Mouse (Mus musculus): Measurements from ENCODE around the gene Tbc1d13. TPM values are rescaled to one million over a fixed set of nuclear protein-coding genes. Genes with fewer than 3 reads are reported as not detected.
"Not testable (repeated sequence)": the region's sequence is repeated elsewhere in the genome, so short reads cannot be mapped to it uniquely, and the experiment has no call there.

The Tbc1d13 gene
- polyA plus RNA-seq, 1 experiment from 2014 or later: 13.2 TPM

- Histone ChIP-seq H3K27ac (no peak overlapping the region), H3K4me3 (replicated peaks) (no peak overlapping the region), H3K9me3 (peaks cover 7% of the 10 kb centered on the region), H3K27me3 (no peaks in the 10 kb centered on the region), H3K4me1 (replicated peaks) (peaks cover 6% of the 10 kb centered on the region; the same call in 1 of the 2 replicates), H3K9ac (replicated peaks) (no peak overlapping the region), H3K36me3 (no peaks in the 10 kb centered on the region), H3K4me2 (replicated peaks) (no peak overlapping the region)
- no peak for ATAC-seq
- 62% methylated on average over 4 of the region's 4 CpGs for WGBS
Measured at GRCm38 (mm10) chr2:30166677-30167076, 33.1 kb downstream of the Tbc1d13 start.

GRCm38 (mm10) chr2:30171371-30171996 is 37.9 kb downstream of the Tbc1d13 start, which contains the start of gene Endog:
Gene Endog (plus strand): TSS chr2:30171493.
- Histone ChIP-seq H3K36me3 (peaks cover 40% of the 10 kb centered on the region), H3K9me3 (peaks cover 6% of the 10 kb centered on the region), H3K27me3 (peaks cover 7% of the 10 kb centered on the region; the same call in 1 of the 2 replicates), H3K4me3 (replicated peaks) (peak within 1 kb of the TSS; percentile 63), H3K4me2 (replicated peaks) (peak within 1 kb of the TSS; percentile 95), H3K9ac (replicated peaks) (peak within 1 kb of the TSS; percentile 73), H3K4me1 (replicated peaks) (peaks cover 14% of the 10 kb centered on the region), H3K27ac (peak within 1 kb of the TSS; percentile 92)
- ATAC-seq: peak; percentile 97
- WGBS: under 1% methylated on average over 75 of the region's 75 CpGs

GRCm38 (mm10) chr2:30171997-30172382 is 38.4 kb downstream of the Tbc1d13 start:
- ATAC-seq: peak; percentile 38
- peaks cover 16% of the 10 kb centered on the region for H3K4me1 ChIP-seq (replicated peaks)
- peak overlapping the region; percentile 63 for H3K4me3 ChIP-seq (replicated peaks)
- under 1% methylated on average over 16 of the region's 19 CpGs for WGBS
- peak overlapping the region; percentile 92 for H3K27ac ChIP-seq
- peaks cover 7% of the 10 kb centered on the region; the same call in 1 of the 2 replicates for H3K27me3 ChIP-seq
- peaks cover 44% of the 10 kb centered on the region for H3K36me3 ChIP-seq
- H3K9ac ChIP-seq (replicated peaks): peak overlapping the region; percentile 73
- H3K4me2 ChIP-seq (replicated peaks): peak overlapping the region; percentile 95
- H3K9me3 ChIP-seq: peaks cover under 1% of the 10 kb centered on the region

- Histone ChIP-seq H3K36me3 (peaks cover 44% of the 10 kb centered on the region), H3K27ac (no peak overlapping the region), H3K9ac (replicated peaks) (no peak overlapping the region), H3K9me3 (no peaks in the 10 kb centered on the region), H3K4me3 (replicated peaks) (no peak overlapping the region), H3K4me1 (replicated peaks) (peaks cover 25% of the 10 kb centered on the region), H3K4me2 (replicated peaks) (no peak overlapping the region), H3K27me3 (peaks cover 7% of the 10 kb centered on the region; the same call in 1 of the 2 replicates)
- ATAC-seq: no peak
- WGBS: 95% methylated on average over 20 of the region's 20 CpGs
Measured at GRCm38 (mm10) chr2:30173541-30174240, 40.1 kb downstream of the Tbc1d13 start.

GRCm38 (mm10) chr2:30175897-30176296 is 42.4 kb downstream of the Tbc1d13 start:
- 90% methylated on average over 8 of the region's 8 CpGs for WGBS
- Histone ChIP-seq H3K4me1 (replicated peaks) (peaks cover 23% of the 10 kb centered on the region), H3K27ac (no peak overlapping the region)

GRCm38 (mm10) chr2:30176561-30176960 is 43.0 kb downstream of the Tbc1d13 start:
- Histone ChIP-seq H3K36me3 (peaks cover 44% of the 10 kb centered on the region), H3K27me3 (peaks cover 7% of the 10 kb centered on the region; the same call in 1 of the 2 replicates), H3K27ac (no peak overlapping the region), H3K9ac (replicated peaks) (no peak overlapping the region), H3K4me2 (replicated peaks) (no peak overlapping the region), H3K4me3 (replicated peaks) (no peak overlapping the region), H3K9me3 (no peaks in the 10 kb centered on the region), H3K4me1 (replicated peaks) (peaks cover 19% of the 10 kb centered on the region)
- ATAC-seq: no peak
- 100% methylated on average over 2 of the region's 2 CpGs for WGBS

More at GRCm38 (mm10) chr2:30175897-30176296, 42.4 kb downstream of the Tbc1d13 start:
- H3K9ac ChIP-seq (replicated peaks): no peak overlapping the region
- H3K9me3 ChIP-seq: no peaks in the 10 kb centered on the region
- H3K4me3 ChIP-seq (replicated peaks): no peak overlapping the region
- H3K4me2 ChIP-seq (replicated peaks): no peak overlapping the region
- H3K36me3 ChIP-seq: peaks cover 44% of the 10 kb centered on the region
- ATAC-seq: no peak
- peaks cover 7% of the 10 kb centered on the region; the same call in 1 of the 2 replicates for H3K27me3 ChIP-seq

- H3K27ac ChIP-seq: no peak within 1 kb of the TSS
- peaks cover 4% of the 10 kb centered on the region; the same call in 1 of the 2 replicates for H3K27me3 ChIP-seq
- H3K4me2 ChIP-seq (replicated peaks): peak within 1 kb of the TSS; percentile 79
- H3K4me1 ChIP-seq (replicated peaks): peaks cover 11% of the 10 kb centered on the region
- 2% methylated on average over 53 of the region's 54 CpGs for WGBS
- peak within 1 kb of the TSS; percentile 74 for H3K9ac ChIP-seq (replicated peaks)
- H3K9me3 ChIP-seq: no peaks in the 10 kb centered on the region
- ATAC-seq: peak; percentile 99
- peaks cover 39% of the 10 kb centered on the region for H3K36me3 ChIP-seq
- H3K4me3 ChIP-seq (replicated peaks): peak within 1 kb of the TSS; percentile 67
Measured at GRCm38 (mm10) chr2:30177700-30178675, 44.4 kb downstream of the Tbc1d13 start, which contains the start of gene Spout1. Gene Spout1 (minus strand): TSS chr2:30178459.

- peak overlapping the region; percentile 67 for H3K4me3 ChIP-seq (replicated peaks)
- not testable (repeated sequence) for H3K27ac ChIP-seq; H3K9me3 ChIP-seq; H3K27me3 ChIP-seq; H3K9ac ChIP-seq (replicated peaks)
- 38% methylated on average over 7 of the region's 7 CpGs for WGBS
- ATAC-seq: peak; percentile 34; the same call in 1 of the 2 replicates
- peak overlapping the region; percentile 79 for H3K4me2 ChIP-seq (replicated peaks)
- peaks cover 11% of the 10 kb centered on the region for H3K4me1 ChIP-seq (replicated peaks)
- H3K36me3 ChIP-seq: peaks cover 32% of the 10 kb centered on the region
Measured at GRCm38 (mm10) chr2:30178711-30179110, 45.2 kb downstream of the Tbc1d13 start.

- no peak overlapping the region for H3K27ac ChIP-seq
- H3K9me3 ChIP-seq: no peaks in the 10 kb centered on the region
- H3K4me2 ChIP-seq (replicated peaks): no peak overlapping the region
- peaks cover 5% of the 10 kb centered on the region; the same call in 1 of the 2 replicates for H3K36me3 ChIP-seq
- WGBS: 93% methylated on average over 2 of the region's 2 CpGs
- no peaks in the 10 kb centered on the region for H3K27me3 ChIP-seq
- no peak overlapping the region for H3K9ac ChIP-seq (replicated peaks)
- H3K4me1 ChIP-seq (replicated peaks): peaks cover 5% of the 10 kb centered on the region
- no peak for ATAC-seq
- H3K4me3 ChIP-seq (replicated peaks): no peak overlapping the region
Measured at GRCm38 (mm10) chr2:30182424-30182823, 48.9 kb downstream of the Tbc1d13 start.

- Histone ChIP-seq H3K4me2 (replicated peaks) (no peak overlapping the region), H3K4me3 (replicated peaks) (no peak overlapping the region), H3K27ac (no peak overlapping the region), H3K36me3 (peaks cover 5% of the 10 kb centered on the region; the same call in 1 of the 2 replicates), H3K4me1 (replicated peaks) (no peaks in the 10 kb centered on the region), H3K9ac (replicated peaks) (no peak overlapping the region), H3K9me3 (no peaks in the 10 kb centered on the region), H3K27me3 (no peaks in the 10 kb centered on the region)
- ATAC-seq: no peak
- 71% methylated on average over 3 of the region's 3 CpGs for WGBS
Measured at GRCm38 (mm10) chr2:30183721-30184120, 50.2 kb downstream of the Tbc1d13 start.

- H3K4me1 ChIP-seq (replicated peaks): no peaks in the 10 kb centered on the region
- H3K4me3 ChIP-seq (replicated peaks): no peak overlapping the region
- no peaks in the 10 kb centered on the region for H3K27me3 ChIP-seq
- H3K27ac ChIP-seq: no peak overlapping the region
- H3K4me2 ChIP-seq (replicated peaks): no peak overlapping the region
- H3K9ac ChIP-seq (replicated peaks): no peak overlapping the region
- no peaks in the 10 kb centered on the region for H3K9me3 ChIP-seq
- peaks cover 5% of the 10 kb centered on the region; the same call in 1 of the 2 replicates for H3K36me3 ChIP-seq
- no peak for ATAC-seq
- 89% methylated on average over 6 of the region's 6 CpGs for WGBS
Measured at GRCm38 (mm10) chr2:30185276-30185675, 51.7 kb downstream of the Tbc1d13 start.

All from midbrain, embryonic 13.5 days (tissue).